Mouse (Mus musculus) layer of hippocampus, adult 11-12 months (tissue): ENCODE data around the gene 1810055G02Rik.

Experiments used
- DNase-seq: peaks from one replicate; pipeline ENCODE4 v3.0.0; 2022; ENCODE audit warnings: low spot score

The 1810055G02Rik gene

DNA sequence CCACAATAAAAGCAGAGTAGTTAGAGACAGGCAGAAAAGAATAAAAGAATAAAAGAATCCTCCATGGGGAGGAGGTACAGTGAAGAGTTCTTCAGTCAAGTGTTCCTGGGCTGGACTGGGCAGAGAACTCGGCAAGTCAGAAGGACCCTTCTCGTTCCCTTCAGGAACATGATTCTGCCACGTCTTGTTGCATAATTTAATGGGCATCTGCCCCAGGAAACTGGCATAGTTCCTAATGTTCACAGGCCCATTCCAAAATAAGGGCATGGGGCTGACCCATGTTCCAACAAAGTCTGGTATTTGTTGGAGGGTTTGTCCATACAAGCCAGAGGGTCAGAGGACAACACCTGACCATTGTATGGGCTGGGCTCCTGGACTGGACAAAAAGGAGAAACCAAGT, 13.1 kb upstream of the 1810055G02Rik start:
- no peak for DNase-seq

- DNase-seq: no peak
These were observed 12.6 kb upstream of the 1810055G02Rik start for GRCm38 (mm10) chr19:3695471-3695870.

DNA sequence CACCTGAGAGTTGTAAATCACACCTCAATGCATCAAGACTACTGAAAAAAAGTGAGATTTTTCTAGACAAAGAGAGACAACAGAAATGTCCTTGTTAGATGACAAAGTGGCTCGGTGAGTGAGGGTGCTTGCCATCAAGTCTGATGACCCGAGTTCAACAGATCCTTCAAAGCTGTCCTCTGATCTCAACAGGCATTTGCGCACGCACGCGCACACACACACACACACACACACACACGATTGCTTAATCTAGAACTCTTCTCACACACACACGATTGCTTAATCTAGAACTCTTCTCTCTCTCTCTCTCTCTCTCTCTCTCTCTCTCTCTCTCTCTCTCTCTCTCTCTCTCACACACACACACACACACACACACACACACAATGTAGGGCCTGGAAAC, 12.1 kb upstream of the 1810055G02Rik start:
- DNase-seq: no peak

GRCm38 (mm10) chr19:3698035-3698434, 10.1 kb upstream of the 1810055G02Rik start:
- no peak for DNase-seq

DNA sequence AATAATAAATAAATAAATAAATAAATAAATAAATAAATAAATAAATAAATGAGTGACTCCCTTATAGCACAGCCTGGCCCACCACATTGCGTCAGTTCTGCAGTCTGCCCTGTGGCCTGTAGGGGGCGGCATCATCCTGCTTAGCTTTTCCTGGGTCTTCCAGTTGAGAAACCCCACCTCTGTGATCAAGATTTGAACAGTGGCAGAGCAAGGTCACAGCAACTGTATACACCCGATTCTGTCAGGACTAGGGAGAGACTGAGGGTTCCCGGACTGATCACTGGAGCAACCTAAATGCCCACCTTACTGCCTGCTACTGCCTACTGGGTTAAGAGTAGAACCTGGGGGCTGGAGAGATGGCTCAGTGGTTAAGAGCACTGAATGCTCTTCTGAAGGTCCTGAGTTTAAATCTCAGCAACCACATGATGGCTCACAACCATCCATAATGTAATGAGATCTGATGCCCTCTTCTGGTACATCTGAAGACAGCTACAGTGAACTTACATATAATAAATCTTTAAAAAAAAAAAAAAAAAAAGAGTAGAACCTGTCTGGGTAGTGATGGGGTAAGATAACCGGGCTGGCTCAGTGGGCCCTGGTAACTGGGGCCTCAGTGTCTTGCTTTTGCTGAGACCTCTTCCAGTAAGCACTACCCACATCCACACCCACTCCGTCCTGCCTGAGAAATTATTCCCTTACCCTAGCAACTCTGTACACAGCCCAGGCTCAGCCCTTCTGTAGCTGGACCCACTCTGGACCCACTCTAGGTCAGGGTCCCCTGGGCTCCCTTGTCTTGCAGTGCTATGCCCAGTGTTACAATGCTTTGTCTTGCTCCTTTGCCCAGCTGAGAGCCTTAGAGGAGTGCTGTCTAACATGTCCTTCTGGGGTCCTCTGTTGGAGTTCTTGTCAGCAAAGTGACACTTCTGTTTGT, 8.3 kb upstream of the 1810055G02Rik start:
- DNase-seq: peak; percentile 86

- DNase-seq: no peak
These were observed 5.6 kb upstream of the 1810055G02Rik start for GRCm38 (mm10) chr19:3702460-3702859.

- no peak for DNase-seq
These were observed 1.8 kb upstream of the 1810055G02Rik start for GRCm38 (mm10) chr19:3706258-3706657.

- no peak for DNase-seq
These were observed 540 bp upstream of the 1810055G02Rik start for GRCm38 (mm10) chr19:3707553-3707952.

GRCm38 (mm10) chr19:3709013-3709787, 1.1 kb downstream of the 1810055G02Rik start:
- no peak for DNase-seq

DNA sequence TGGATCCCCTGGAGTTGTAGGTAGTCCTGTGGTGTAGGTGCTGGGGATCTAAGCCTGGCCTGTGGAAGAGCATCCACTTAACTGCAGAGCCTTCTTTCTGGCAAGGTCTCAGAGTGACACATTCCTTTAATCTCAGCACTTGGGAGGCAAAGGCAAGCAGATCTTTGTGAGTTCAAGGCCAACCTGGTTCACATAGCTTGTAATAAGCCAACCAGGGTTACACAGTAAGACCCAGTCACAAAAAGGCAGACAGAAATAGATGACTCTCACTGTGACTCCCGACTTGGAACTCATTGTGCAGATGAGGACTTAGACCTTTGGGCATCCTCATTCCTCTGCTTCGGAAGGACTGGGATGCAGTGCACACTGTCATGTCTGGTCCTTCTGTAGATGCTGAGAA, 2.3 kb downstream of the 1810055G02Rik start:
- no peak for DNase-seq

DNA sequence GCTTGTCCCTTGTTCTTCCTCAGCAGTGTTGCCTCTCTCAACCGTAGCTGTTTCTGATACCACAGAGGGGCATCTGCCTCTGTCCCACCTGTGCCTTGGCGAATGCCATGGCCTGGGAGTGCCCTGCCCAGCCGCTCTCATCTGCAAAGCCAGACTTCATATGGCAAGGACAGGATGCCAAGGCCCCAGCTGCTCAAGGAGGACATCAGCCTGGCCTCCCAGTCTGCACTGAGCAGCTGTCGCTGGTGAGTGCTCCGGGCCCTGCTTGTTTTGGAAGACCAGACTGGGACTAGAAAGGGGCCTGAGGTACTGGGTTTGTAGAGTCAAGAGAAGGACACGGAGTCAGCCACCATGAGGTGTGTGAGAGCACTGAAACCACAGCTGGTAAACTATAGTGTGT, 6.3 kb downstream of the 1810055G02Rik start:
- no peak for DNase-seq

DNA sequence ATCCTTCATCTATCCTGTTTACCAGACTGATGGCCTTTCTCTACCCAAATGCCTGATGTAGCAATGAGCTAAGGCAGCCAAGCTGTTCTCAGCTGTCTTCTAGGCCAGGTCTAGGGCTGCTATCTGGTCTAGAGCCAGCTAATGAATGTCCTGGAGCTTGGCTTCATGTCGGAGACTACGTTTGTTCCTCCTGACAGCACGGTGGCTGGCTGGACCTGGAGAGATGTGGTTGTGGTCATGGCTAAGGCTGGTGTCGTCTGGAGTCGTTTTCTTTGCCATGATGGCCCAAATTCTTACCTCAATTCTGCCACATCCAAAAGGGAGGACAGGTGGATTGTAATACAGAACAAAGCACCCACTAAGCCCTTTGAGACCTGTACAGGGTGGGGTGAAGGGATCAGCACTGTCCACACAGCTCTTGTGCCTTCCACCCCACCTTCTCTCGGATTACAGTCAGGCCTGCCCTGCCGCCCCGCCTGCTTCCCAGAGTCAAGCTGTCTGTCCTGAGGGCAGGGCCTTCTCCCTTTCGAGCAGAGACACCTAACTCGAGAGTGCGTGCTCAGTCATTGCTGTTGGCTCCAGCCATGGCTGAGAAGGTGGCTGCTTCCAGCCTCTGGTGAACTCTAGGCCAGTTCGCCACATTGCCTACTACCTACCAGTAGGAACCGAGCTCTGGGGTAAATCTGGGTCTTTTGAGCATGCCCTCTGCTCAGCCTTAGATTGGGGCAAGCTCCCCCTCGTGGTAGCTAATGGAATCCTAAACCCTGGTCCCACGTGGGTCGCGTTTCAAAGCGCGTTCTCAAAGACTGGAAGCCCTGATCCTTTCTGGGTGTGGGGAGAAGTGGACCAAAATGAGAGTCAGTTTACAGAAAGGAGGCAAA, 10.6 kb downstream of the 1810055G02Rik start:
- DNase-seq: peak; percentile 85

DNA sequence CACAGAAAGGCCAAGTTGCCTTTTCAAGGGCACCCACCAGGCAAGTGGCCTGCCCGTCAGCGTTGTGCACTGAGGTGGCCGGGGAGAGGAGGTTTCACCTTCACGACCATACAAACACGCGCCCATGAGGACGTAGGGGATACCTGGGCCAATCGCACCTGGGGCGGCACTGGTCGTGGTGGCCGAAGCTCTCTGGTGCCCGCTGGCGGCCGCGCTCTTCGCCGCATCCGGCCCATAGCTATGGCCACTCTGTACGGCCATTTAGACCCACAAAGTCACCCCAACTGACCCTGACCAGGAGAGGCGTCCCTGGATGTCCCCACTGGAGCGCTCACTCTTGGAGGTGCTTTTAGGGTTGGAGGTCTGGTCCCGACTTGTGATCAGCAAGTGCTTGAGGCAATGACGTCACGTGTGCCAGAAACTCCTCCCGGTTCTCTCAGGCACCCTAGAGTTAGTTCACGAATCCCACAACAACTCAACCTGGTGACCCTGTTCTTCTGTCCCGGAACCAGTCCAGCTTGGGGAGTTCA, 11.3 kb downstream of the 1810055G02Rik start:
- peak; percentile 61 for DNase-seq

DNA sequence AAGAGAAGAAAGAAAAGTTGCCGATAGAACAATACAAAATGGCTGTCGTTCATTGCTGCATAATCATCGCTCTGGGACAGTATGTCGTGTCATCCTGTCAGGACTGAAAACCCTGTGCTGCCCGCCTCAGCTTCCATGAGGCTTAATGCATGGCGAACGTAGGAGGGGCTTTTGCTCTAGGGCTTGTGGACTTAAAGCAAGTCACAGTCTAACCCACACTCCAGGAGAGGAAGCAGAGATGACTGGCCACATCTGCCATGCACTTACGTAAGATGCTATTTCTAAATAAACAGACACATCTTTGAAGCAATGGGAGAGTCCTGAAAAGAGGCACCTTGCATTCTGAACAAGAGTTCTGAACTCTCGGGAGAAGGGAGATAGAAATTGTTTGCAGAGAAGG, 15.1 kb downstream of the 1810055G02Rik start:
- no peak for DNase-seq

DNA sequence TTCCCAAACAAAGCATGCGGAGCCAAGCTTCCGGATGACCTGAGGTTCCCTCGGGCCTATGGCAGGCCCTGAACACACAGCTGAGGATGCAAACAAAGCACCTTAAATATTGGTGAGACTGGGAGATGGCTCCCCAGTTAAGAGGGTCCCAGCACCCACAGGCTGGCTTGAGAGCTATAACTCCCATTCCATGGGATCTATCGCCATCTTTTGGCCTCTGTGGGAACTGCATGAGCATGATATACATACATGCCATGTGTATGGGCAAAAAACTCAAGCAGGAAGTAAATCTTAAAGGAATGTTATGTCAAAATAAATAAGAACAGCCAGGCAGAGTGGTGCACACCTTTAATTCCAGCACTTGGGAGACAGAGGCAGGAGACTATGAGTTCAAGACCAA, 15.8 kb downstream of the 1810055G02Rik start:
- no peak for DNase-seq

DNA sequence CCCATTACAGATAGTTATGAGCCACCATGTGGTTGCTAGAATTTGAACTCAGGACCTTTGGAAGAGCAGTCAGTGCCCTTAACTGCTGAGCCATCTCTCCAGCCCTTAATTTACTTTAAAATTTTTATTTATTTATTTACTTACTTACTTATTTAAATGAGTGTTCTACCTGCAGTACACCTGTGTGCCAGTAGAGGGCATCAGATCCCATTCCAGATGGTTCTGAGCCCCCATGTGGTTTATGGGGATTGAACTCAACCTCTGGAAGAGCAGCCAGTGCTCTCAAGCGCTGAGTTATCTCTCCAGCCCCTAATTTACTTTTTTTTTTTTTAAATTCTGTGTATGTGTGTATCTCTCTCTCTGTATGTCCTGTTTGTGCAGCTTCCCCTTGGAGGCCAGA, 16.7 kb downstream of the 1810055G02Rik start:
- DNase-seq: peak; percentile 81

GRCm38 (mm10) chr19:3728901-3729300, 20.8 kb downstream of the 1810055G02Rik start:
- DNase-seq: no peak

DNA sequence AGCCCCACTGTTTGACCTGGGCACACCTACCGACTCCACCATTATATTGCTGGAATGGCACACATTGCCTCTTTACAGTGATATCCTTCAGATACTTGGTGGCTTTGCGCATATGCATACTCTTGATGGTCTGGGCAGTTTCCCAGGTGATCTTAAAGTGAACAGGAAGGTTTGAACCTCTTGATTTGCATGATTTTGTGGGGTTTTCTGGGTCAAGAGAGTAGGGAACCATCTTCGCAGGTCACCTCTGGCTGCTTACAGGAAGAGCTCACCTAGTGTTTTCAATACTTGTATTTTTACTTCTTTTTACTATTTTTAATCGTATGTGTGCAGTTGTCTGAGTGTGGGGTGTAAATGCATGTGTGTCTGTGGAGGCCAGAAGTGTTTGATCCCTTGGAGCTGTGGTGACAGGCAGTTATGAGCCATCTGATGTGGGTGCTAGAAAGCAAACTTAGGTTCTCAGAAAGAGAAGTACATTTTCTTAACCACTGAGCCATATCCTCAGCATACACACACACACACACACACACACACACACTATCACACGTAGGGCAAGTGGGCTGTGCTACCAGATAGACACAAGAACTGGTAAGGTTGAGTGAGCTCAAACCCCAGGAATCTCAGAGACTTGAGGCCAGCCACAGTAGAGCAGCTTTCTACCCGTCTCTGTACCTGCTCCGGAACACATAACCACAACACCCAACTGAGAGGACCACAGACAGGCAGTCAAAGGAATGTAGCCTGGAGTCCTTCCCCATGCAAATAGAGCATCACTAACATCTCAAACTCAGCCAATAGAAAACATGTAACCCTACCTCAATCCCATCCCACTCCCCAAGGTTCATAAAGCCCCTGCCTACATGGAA, 22.9 kb downstream of the 1810055G02Rik start:
- no peak for DNase-seq

- no peak for DNase-seq
These were observed 27.9 kb downstream of the 1810055G02Rik start for GRCm38 (mm10) chr19:3736001-3736400.

GRCm38 (mm10) chr19:3739650-3740049, 31.6 kb downstream of the 1810055G02Rik start:
- DNase-seq: no peak

- no peak for DNase-seq
These were observed 34.6 kb downstream of the 1810055G02Rik start for GRCm38 (mm10) chr19:3742716-3743115.
